Mouse (Mus musculus) midbrain, embryonic 16.5 days (tissue): ENCODE measurements around the gene Zfp202. TPM values are rescaled to one million over a fixed set of nuclear protein-coding genes. Genes with fewer than 3 reads are reported as not detected.
A peak's percentile ranks its signal among the peaks of the same experiment; 100 is the strongest.

ENCODE experiments used
- ATAC-seq: fragments of 200-750 bp; cut with Nextera tagmentation; 2 replicates; pipeline ENCODE4 v1.8.0; 2017; ENCODE audit warnings: moderate TSS enrichment
- H3K27ac ChIP-seq: fragments of 300-500 bp; sonication (generic); 2 replicates; pipeline ENCODE4 v1.5.1; 2014; ENCODE audit warnings: mild to moderate bottlenecking, low read length, mixed read lengths
- H3K27me3 ChIP-seq: fragments of 300-500 bp; sonication (generic); 2 replicates; pipeline ENCODE4 v1.6.1; 2014; ENCODE audit warnings: low read depth, low read length, mixed read lengths; ENCODE audit not compliant: control insufficient read depth, insufficient read depth
- H3K36me3 ChIP-seq: fragments of 300-500 bp; sonication (generic); 2 replicates; pipeline ENCODE4 v1.6.1; 2014; ENCODE audit warnings: mild to moderate bottlenecking, low read length, moderate library complexity, mixed read lengths; ENCODE audit not compliant: control insufficient read depth, insufficient read depth
- H3K4me1 ChIP-seq: fragments of 300-500 bp; sonication (generic); 2 replicates; pipeline ENCODE4 v1.6.1; 2014; ENCODE audit warnings: mild to moderate bottlenecking, low read length, mixed read lengths; ENCODE audit not compliant: control insufficient read depth, insufficient read depth
- H3K4me2 ChIP-seq: fragments of 300-500 bp; sonication (generic); 2 replicates; pipeline ENCODE4 v1.6.1; 2014; ENCODE audit warnings: mild to moderate bottlenecking, low read length, mixed read lengths
- H3K4me3 ChIP-seq: fragments of 300-500 bp; sonication (generic); 2 replicates; pipeline ENCODE4 v1.5.1; 2014; ENCODE audit warnings: low read depth, mild to moderate bottlenecking, low read length, moderate library complexity, mixed read lengths
- H3K9ac ChIP-seq: fragments of 300-500 bp; sonication (generic); 2 replicates; pipeline ENCODE4 v1.6.1; 2014; ENCODE audit warnings: low read depth, low read length, mixed read lengths
- H3K9me3 ChIP-seq: fragments of 300-500 bp; sonication (generic); replicated peaks from 2 replicates; pipeline ENCODE4 v1.6.1; 2014; ENCODE audit warnings: mild to moderate bottlenecking, low read length, mixed read lengths; ENCODE audit not compliant: control insufficient read depth, poor library complexity, severe bottlenecking
- WGBS: fragments of 180-500 bp; shearing (Covaris S2); extraction: QIAGEN DNeasy Blood & Tissue Kit; methylation state at CpG from one replicate; pipeline ENCODE4 v1.1.7; 2014; 5-methylcytosine and 5-hydroxymethylcytosine counted together
- polyA plus RNA-seq: library from polyadenylated mRNA; unstranded; fragments of >200 nt; fragmentation: Nextera tagmentation; extraction: Ambion mirVana; gene quantifications from 2 replicates; pipeline ENCODE4 v1.2.1, GENCODE M21; 2015

Zfp202 gene
- polyA plus RNA-seq, 1 experiment from 2014 or later, result 13.1 TPM

GRCm38 (mm10) chr9:40234233-40235072, 42.3 kb downstream of the Zfp202 start:
- H3K4me2 ChIP-seq, result no peak overlapping the region
- no peak overlapping the region for H3K4me3 ChIP-seq
- H3K9ac ChIP-seq, result no peak overlapping the region
- no peaks in the 10 kb centered on the region for H3K27me3 ChIP-seq
- no peaks in the 10 kb centered on the region for H3K4me1 ChIP-seq
- 55% methylated on average over 10 of the region's 10 CpGs for WGBS
- no peak overlapping the region for H3K27ac ChIP-seq
- no peaks in the 10 kb centered on the region for H3K36me3 ChIP-seq
- no peak for ATAC-seq
- no peaks in the 10 kb centered on the region; the same call in 1 of the 2 replicates for H3K9me3 ChIP-seq

- Histone ChIP-seq H3K4me2 (no peak overlapping the region), H3K9me3 (no peaks in the 10 kb centered on the region; the same call in 1 of the 2 replicates), H3K9ac (no peak overlapping the region), H3K36me3 (no peaks in the 10 kb centered on the region), H3K4me3 (no peak overlapping the region), H3K4me1 (no peaks in the 10 kb centered on the region), H3K27me3 (no peaks in the 10 kb centered on the region), H3K27ac (no peak overlapping the region)
- WGBS, result 92% methylated on average over 7 of the region's 7 CpGs
- ATAC-seq, result no peak
Measured at GRCm38 (mm10) chr9:40235220-40235619, 43.1 kb downstream of the Zfp202 start.

- no peaks in the 10 kb centered on the region for H3K27me3 ChIP-seq
- H3K9me3 ChIP-seq, result no peaks in the 10 kb centered on the region
- H3K4me2 ChIP-seq, result no peak overlapping the region
- WGBS, result 14% methylated on average over 4 of the region's 4 CpGs
- no peak overlapping the region for H3K9ac ChIP-seq
- H3K4me3 ChIP-seq, result no peak overlapping the region
- H3K27ac ChIP-seq, result no peak overlapping the region
- H3K4me1 ChIP-seq, result peaks cover 20% of the 10 kb centered on the region
- ATAC-seq, result no peak
- H3K36me3 ChIP-seq, result no peaks in the 10 kb centered on the region
Measured at GRCm38 (mm10) chr9:40239749-40240148, 47.6 kb downstream of the Zfp202 start.

- Histone ChIP-seq H3K4me1 (peaks cover 20% of the 10 kb centered on the region), H3K27me3 (no peaks in the 10 kb centered on the region), H3K36me3 (no peaks in the 10 kb centered on the region), H3K9ac (no peak overlapping the region), H3K4me3 (no peak overlapping the region), H3K4me2 (no peak overlapping the region), H3K9me3 (no peaks in the 10 kb centered on the region), H3K27ac (no peak overlapping the region)
- ATAC-seq, result no peak
- WGBS, result 21% methylated on average over 5 of the region's 5 CpGs
Measured at GRCm38 (mm10) chr9:40240311-40240710, 48.2 kb downstream of the Zfp202 start.

- Histone ChIP-seq H3K4me2 (peak overlapping the region; percentile 81), H3K4me1 (peaks cover 22% of the 10 kb centered on the region), H3K36me3 (no peaks in the 10 kb centered on the region), H3K9me3 (no peaks in the 10 kb centered on the region), H3K4me3 (peak overlapping the region; percentile 41), H3K9ac (peak overlapping the region; percentile 65), H3K27ac (peak overlapping the region; percentile 98), H3K27me3 (no peaks in the 10 kb centered on the region)
- ATAC-seq, result peak; percentile 86
- WGBS, result under 1% methylated on average over 15 of the region's 15 CpGs
Measured at GRCm38 (mm10) chr9:40241223-40241801, 49.2 kb downstream of the Zfp202 start.

- 47% methylated on average over 13 of the region's 13 CpGs for WGBS
- Histone ChIP-seq H3K4me2 (peak overlapping the region; percentile 81), H3K9ac (peak overlapping the region; percentile 65), H3K27me3 (no peaks in the 10 kb centered on the region), H3K4me1 (peaks cover 28% of the 10 kb centered on the region), H3K36me3 (no peaks in the 10 kb centered on the region), H3K4me3 (peak overlapping the region; percentile 41), H3K9me3 (no peaks in the 10 kb centered on the region), H3K27ac (peak overlapping the region; percentile 98)
- ATAC-seq, result peak; percentile 83
Measured at GRCm38 (mm10) chr9:40241951-40242888, 50.1 kb downstream of the Zfp202 start.

GRCm38 (mm10) chr9:40245466-40245865, 53.4 kb downstream of the Zfp202 start:
- 75% methylated on average over 9 of the region's 9 CpGs for WGBS
- no peak for ATAC-seq
- Histone ChIP-seq H3K36me3 (no peaks in the 10 kb centered on the region), H3K9me3 (no peaks in the 10 kb centered on the region), H3K4me1 (peaks cover 27% of the 10 kb centered on the region), H3K27me3 (no peaks in the 10 kb centered on the region), H3K9ac (no peak overlapping the region), H3K4me3 (no peak overlapping the region), H3K4me2 (no peak overlapping the region), H3K27ac (peak overlapping the region; percentile 54; the same call in 1 of the 2 replicates)

- Histone ChIP-seq H3K9me3 (no peaks in the 10 kb centered on the region), H3K9ac (no peak overlapping the region), H3K4me2 (no peak overlapping the region), H3K4me3 (no peak overlapping the region), H3K27me3 (no peaks in the 10 kb centered on the region), H3K27ac (peak overlapping the region; percentile 61), H3K4me1 (peaks cover 20% of the 10 kb centered on the region), H3K36me3 (no peaks in the 10 kb centered on the region)
- no peak for ATAC-seq
- WGBS, result 58% methylated on average over 7 of the region's 7 CpGs
Measured at GRCm38 (mm10) chr9:40245974-40246665, 54.0 kb downstream of the Zfp202 start.
